Mouse (Mus musculus) cerebellum, adult 2 months (tissue): Measurements from ENCODE around the gene Nmnat2.

Source experiments
- CTCF ChIP-seq: fragments of 200-500 bp; IDR thresholded peaks from 2 replicates; pipeline ENCODE4 v1.5.1; 2011; ENCODE audit warnings: low read depth, mild to moderate bottlenecking, control low read depth, low read length, moderate library complexity, borderline replicate concordance; ENCODE audit not compliant: insufficient read depth
- POLR2A ChIP-seq: fragments of 200-500 bp; IDR thresholded peaks from 2 replicates; pipeline ENCODE4 v1.6.1; 2011; ENCODE audit warnings: low read length, control low read depth, borderline replicate concordance; ENCODE audit not compliant: insufficient read depth

GRCm38 (mm10) chr1:153062547-153062946 lies 107.8 kb downstream of the Nmnat2 start:
- TF ChIP-seq CTCF (no peak), POLR2A (no peak)
